Mouse (Mus musculus) stomach, embryonic 16.5 days (tissue): ENCODE measurements around the gene 4933411K16Rik. TPM values are rescaled to one million over a fixed set of nuclear protein-coding genes. Genes with fewer than 3 reads are reported as not detected.

Experiments
- ATAC-seq: fragments of 200-750 bp; cut with Nextera tagmentation; 2 replicates; pipeline ENCODE4 v1.8.0; 2017; ENCODE audit warnings: moderate number of reproducible peaks, moderate TSS enrichment; ENCODE audit not compliant: insufficient read depth, low FRiP score
- H3K27ac ChIP-seq: fragments of 300-500 bp; sonication (generic); 2 replicates; pipeline ENCODE4 v1.5.1; 2014; ENCODE audit warnings: low read length
- H3K27me3 ChIP-seq: fragments of 300-500 bp; sonication (generic); 2 replicates; pipeline ENCODE4 v1.6.1; 2014; ENCODE audit warnings: low read length, control low read depth, mixed read lengths; ENCODE audit not compliant: control insufficient read depth, insufficient read depth
- H3K36me3 ChIP-seq: fragments of 300-500 bp; sonication (generic); 2 replicates; pipeline ENCODE4 v1.6.1; 2014; ENCODE audit warnings: low read length; ENCODE audit not compliant: control insufficient read depth, insufficient read depth
- H3K4me1 ChIP-seq: fragments of 300-500 bp; sonication (generic); 2 replicates; pipeline ENCODE4 v1.6.1; 2014; ENCODE audit warnings: low read length, control low read depth, mixed read lengths; ENCODE audit not compliant: control insufficient read depth, insufficient read depth
- H3K4me2 ChIP-seq: fragments of 300-500 bp; sonication (generic); 2 replicates; pipeline ENCODE4 v1.6.1; 2014; ENCODE audit warnings: low read depth, low read length, mixed read lengths
- H3K4me3 ChIP-seq: fragments of 300-500 bp; sonication (generic); replicated peaks from 2 replicates; pipeline ENCODE4 v1.5.1; 2014; ENCODE audit warnings: mild to moderate bottlenecking, low read length
- H3K9ac ChIP-seq: fragments of 300-500 bp; sonication (generic); 2 replicates; pipeline ENCODE4 v1.6.1; 2014; ENCODE audit warnings: low read length
- H3K9me3 ChIP-seq: fragments of 300-500 bp; sonication (generic); replicated peaks from 2 replicates; pipeline ENCODE4 v1.6.1; 2016; ENCODE audit warnings: low read length, control low read depth; ENCODE audit not compliant: control insufficient read depth
- WGBS: fragments of 180-500 bp; shearing (Covaris S2); extraction: QIAGEN DNeasy Blood & Tissue Kit; methylation state at CpG from one replicate; pipeline ENCODE4 v1.1.7; 2014; 5-methylcytosine and 5-hydroxymethylcytosine counted together
- polyA plus RNA-seq: library from polyadenylated mRNA; unstranded; fragments of >200 nt; fragmentation: Nextera tagmentation; extraction: Ambion mirVana; gene quantifications from 2 replicates; pipeline ENCODE4 v1.2.1, GENCODE M21; 2015

4933411K16Rik gene
- polyA plus RNA-seq, 1 experiment from 2014 or later = not detected

DNA sequence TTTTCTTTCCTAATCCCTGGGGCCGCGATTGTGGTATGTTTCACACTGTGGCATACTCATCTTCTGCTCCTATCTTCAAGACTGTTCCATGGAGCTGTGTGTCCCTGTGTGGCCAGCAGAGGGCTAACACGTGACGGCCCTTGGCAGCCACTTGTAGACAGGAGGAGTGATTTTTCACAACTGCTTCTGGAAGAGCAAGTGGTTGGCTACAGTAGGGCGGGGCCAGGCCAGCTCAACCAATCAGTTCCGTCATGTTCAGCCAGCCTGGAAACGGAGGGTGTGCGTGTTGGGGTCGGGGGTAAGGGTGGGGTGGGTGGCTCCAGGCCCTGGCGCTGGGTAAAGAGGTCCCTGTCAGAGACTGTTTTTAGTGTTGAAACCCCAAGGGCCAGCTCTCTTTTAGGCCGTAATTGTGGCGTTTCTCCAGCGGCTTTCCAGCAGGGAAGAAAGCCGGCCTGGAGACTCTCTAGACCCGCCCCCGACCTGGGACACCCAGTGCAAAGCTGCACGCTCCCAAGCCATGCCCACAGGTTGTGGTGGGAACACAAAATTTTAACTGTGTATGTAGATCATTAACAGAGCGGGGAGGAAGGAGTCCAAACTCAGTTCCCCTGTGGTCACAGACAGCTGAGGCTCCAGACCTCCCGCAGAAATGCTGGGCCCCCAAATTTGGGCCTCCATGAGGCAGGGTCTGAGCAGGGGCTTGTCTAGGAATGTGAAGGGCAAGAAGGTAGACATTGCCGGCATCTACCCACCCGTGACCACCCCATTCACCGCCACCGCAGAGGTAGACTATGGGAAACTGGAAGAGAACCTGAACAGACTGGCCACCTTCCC lies 6.6 kb upstream of the 4933411K16Rik start, which contains the start of gene Hoga1:
Hoga1 (plus strand) TSS at position 342 of the 834 bp plus-strand sequence.
- H3K4me2 ChIP-seq = peak within 1 kb of the TSS; percentile 73
- no peaks in the 10 kb centered on the region for H3K36me3 ChIP-seq
- H3K27ac ChIP-seq = no peak within 1 kb of the TSS
- no peaks in the 10 kb centered on the region for H3K27me3 ChIP-seq
- no peaks in the 10 kb centered on the region for H3K9me3 ChIP-seq
- H3K4me1 ChIP-seq = peaks cover 8% of the 10 kb centered on the region; the same call in 1 of the 2 replicates
- peak; percentile 91 for ATAC-seq
- peak within 1 kb of the TSS; percentile 58 for H3K9ac ChIP-seq
- peak within 1 kb of the TSS; percentile 42 for H3K4me3 ChIP-seq
- 19% methylated on average over 23 of the region's 23 CpGs for WGBS

DNA sequence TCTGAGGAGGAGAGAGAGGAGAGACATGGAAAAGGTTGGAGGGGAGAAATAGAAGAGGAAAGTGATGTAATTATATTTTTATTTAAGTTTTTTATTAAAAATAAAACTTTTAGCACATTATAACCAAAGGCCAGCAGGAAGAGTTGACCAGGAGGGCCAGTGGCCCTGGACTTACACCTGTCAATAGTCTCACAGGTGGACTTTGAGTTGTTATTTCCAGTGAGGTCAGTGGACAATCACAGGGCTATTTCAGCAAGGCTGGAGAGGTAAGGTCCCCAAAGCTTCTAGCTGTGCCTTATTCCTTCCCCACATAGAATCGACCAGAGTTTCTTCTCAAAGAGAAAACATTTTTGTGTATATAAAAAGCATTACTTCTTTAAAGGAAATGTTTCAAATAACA lies 1.8 kb upstream of the 4933411K16Rik start:
- H3K27ac ChIP-seq = no peak overlapping the region
- no peak overlapping the region for H3K4me2 ChIP-seq
- no peak overlapping the region for H3K4me3 ChIP-seq
- no peaks in the 10 kb centered on the region for H3K36me3 ChIP-seq
- ATAC-seq = no peak
- no peaks in the 10 kb centered on the region for H3K9me3 ChIP-seq
- peaks cover 8% of the 10 kb centered on the region; the same call in 1 of the 2 replicates for H3K4me1 ChIP-seq
- H3K27me3 ChIP-seq = no peaks in the 10 kb centered on the region
- H3K9ac ChIP-seq = no peak overlapping the region
- WGBS = 80% methylated on average over 1 of the region's 1 CpGs

DNA sequence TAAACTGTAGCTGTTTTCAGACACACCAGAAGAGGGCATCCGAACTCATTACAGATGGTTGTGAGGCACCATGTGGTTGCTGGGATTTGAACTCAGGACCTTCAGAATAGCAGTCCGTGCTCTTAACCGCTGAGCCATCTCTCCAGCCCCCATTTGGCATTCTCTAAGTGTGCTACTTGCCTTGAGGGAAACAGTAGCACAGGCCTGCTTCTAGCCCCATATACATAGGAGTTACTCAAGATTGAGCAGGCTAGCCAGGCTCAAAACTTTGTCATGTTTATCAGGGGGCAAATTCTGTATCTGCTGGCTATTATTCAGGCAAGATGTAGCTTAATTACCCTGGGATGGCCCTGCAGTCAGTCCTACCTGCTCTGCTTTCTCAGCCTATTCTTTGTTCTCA lies 697 bp upstream of the 4933411K16Rik start:
- Histone ChIP-seq H3K27ac (no peak overlapping the region), H3K27me3 (no peaks in the 10 kb centered on the region), H3K9me3 (no peaks in the 10 kb centered on the region), H3K9ac (no peak overlapping the region), H3K4me3 (no peak overlapping the region), H3K4me2 (no peak overlapping the region), H3K4me1 (no peaks in the 10 kb centered on the region), H3K36me3 (no peaks in the 10 kb centered on the region)
- ATAC-seq = no peak
- WGBS = 86% methylated on average over 3 of the region's 3 CpGs

DNA sequence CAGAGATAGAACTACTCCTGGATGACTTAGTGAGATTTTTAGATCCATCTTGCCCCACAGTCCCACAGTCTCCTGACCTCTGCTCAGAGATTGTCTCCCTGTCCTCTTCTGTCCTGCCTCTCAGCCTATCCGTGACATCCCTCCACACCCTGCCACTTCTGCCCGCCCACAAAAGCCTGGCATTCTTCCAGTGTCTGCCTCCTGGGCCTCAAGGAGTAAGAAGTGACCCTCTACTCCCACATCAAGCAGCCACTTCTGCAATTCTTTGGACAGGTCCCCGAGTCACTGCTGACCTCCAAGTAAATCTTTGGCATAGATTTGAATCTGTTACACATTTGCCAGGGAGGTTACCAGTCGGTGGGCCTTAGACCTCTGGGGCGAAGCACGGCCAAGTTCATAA lies 2.2 kb downstream of the 4933411K16Rik start:
- Histone ChIP-seq H3K4me3 (no peak overlapping the region), H3K27ac (no peak overlapping the region), H3K9ac (no peak overlapping the region), H3K4me1 (no peaks in the 10 kb centered on the region), H3K9me3 (no peaks in the 10 kb centered on the region), H3K27me3 (no peaks in the 10 kb centered on the region), H3K4me2 (no peak overlapping the region), H3K36me3 (no peaks in the 10 kb centered on the region)
- WGBS = 73% methylated on average over 6 of the region's 6 CpGs
- no peak for ATAC-seq

DNA sequence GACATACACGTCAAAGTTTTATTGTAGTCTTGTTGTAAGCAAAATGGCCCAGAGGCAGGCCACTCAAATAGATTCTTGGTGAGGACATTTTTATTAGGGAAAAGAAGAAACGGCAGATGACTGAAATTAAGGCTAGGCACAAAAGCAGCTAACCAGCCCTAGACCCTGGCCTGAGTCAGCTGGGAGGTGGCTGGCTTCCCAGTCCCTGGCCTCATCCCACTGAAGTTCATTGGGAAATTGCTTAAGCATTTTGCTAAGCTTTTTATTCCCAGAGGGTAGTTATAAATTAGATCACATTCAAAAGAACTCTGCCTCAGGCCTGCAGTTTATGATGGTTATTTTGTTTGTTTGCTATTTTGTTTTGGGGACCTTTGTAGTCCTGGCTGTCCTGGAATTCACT lies 3.8 kb downstream of the 4933411K16Rik start:
- Histone ChIP-seq H3K4me2 (no peak overlapping the region), H3K27me3 (no peaks in the 10 kb centered on the region), H3K27ac (no peak overlapping the region), H3K4me3 (no peak overlapping the region), H3K9ac (no peak overlapping the region), H3K9me3 (no peaks in the 10 kb centered on the region), H3K36me3 (no peaks in the 10 kb centered on the region), H3K4me1 (no peaks in the 10 kb centered on the region)
- 84% methylated on average over 2 of the region's 2 CpGs for WGBS
- ATAC-seq = no peak

DNA sequence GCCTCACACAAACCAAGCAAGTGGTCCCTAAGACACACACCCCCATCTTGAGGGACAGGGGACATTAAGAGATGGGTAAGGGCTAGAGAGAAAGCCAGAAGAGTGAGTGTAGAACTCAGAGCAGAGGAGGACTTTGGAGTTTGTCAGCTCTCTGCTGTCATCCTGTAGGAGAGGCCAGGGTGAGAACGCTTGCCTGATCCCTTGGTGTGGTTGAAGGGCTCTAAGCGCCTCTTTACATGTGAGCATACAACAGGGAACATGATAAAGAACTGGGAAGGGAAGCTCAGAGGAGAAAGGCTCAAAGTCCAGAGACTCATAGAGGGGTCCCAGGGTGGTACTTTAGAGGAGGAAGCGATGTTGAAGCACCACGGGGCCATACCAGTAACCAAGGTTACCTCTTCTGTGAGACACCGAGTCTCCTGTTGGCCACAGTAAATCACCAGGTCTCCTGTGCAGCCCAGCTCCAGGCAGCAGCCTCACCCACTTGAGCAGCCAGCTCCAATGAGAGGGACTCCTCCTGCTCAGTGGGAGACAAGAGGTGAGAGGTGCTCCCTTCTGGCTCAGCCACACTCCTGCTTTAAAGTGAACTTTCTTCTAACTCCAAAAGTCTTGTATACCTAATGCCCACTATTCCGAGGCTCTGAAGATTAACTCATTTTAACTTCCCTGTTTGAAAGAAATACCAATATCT lies 4.8 kb downstream of the 4933411K16Rik start:
- Histone ChIP-seq H3K27ac (no peak overlapping the region), H3K4me2 (no peak overlapping the region), H3K36me3 (no peaks in the 10 kb centered on the region), H3K4me1 (no peaks in the 10 kb centered on the region), H3K4me3 (no peak overlapping the region), H3K9me3 (no peaks in the 10 kb centered on the region), H3K9ac (no peak overlapping the region), H3K27me3 (no peaks in the 10 kb centered on the region)
- WGBS = 68% methylated on average over 6 of the region's 6 CpGs
- no peak for ATAC-seq

DNA sequence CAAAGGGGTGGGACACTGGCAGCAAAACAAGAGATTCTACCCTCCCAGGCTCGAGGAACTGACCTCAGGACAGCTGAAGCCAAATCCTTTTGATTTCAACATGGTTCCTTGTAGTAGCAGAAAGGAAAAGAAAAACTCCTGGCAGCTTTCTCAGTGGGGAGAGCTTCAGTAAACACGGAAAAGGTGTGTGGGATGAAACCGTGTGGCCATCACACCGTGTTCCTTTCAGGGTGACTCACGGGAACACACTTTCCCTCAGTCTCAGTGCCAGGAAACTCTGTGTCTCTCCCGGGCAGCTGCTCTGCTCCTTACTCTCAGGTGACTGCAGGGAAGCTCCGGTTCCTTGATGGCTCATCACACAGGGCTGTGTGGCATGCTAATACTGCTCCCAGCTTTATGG lies 6.4 kb downstream of the 4933411K16Rik start:
- H3K27ac ChIP-seq = no peak overlapping the region
- H3K27me3 ChIP-seq = no peaks in the 10 kb centered on the region
- H3K4me2 ChIP-seq = no peak overlapping the region
- H3K9me3 ChIP-seq = no peaks in the 10 kb centered on the region
- H3K4me1 ChIP-seq = no peaks in the 10 kb centered on the region
- no peak overlapping the region for H3K9ac ChIP-seq
- WGBS = 62% methylated on average over 7 of the region's 7 CpGs
- no peaks in the 10 kb centered on the region for H3K36me3 ChIP-seq
- no peak for ATAC-seq
- no peak overlapping the region for H3K4me3 ChIP-seq

DNA sequence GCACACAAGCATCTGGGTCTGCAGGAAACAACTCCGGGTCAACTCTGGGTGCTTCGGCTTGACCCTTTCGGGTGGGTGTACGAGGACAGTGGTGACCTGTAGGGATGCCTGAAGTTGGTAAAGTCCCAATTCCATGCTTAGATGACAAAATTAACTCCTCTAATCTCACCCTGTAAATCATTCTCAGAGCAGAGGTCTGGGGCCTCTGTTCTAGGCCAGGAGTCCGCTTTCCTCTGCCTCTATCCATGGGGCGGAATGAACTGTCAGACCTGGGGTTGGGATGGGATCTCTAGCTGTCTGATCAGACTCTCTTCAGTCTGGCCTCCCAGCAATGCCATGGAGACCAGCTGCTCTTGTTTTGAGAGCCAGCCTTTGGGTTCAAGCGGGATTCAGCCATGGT lies 9.4 kb downstream of the 4933411K16Rik start:
- H3K36me3 ChIP-seq = no peaks in the 10 kb centered on the region
- 89% methylated on average over 7 of the region's 7 CpGs for WGBS
- no peak overlapping the region for H3K27ac ChIP-seq
- no peak overlapping the region for H3K9ac ChIP-seq
- H3K27me3 ChIP-seq = no peaks in the 10 kb centered on the region
- H3K4me2 ChIP-seq = no peak overlapping the region
- no peaks in the 10 kb centered on the region for H3K9me3 ChIP-seq
- H3K4me1 ChIP-seq = no peaks in the 10 kb centered on the region
- ATAC-seq = no peak
- no peak overlapping the region for H3K4me3 ChIP-seq

DNA sequence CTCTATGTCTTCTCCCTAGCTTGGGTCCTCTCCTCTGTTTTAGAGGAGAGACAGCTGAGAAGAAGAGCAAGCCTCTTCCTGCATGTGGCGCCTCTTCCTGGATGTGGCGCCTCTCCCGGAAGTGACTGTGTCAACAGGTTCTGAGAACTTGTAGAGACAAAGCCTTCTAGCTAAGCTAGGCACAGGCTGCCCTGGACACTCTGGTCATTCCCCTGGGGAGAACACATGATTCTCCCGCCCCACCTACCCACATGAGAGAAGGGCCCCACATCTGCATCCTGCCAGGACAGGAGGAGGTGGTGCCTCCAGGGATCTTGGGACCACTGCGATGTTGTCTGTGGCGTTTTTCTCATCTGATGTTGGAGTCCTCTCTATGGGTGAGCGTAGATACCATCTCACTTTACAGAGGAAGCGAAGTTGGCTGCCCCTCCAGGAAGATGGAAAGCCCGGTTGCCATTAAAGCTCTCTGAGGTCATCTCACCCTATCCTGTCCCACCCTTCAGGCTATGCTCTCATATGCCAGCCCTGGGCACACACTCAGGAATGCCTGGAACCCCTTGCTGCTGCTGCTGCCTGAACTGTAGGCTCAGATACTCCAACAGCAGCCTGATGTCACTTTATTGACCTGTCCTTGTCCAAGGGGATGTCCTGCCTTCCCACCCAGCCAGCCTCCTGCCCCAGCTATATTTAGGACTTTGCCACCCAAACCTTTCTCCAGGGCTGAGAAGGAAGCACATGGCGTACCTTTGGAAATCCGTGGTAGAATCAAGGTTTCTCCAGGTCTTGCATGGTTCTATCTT lies 16.6 kb downstream of the 4933411K16Rik start:
- 77% methylated on average over 11 of the region's 11 CpGs for WGBS
- Histone ChIP-seq H3K4me3 (no peak overlapping the region), H3K4me1 (no peaks in the 10 kb centered on the region), H3K27ac (no peak overlapping the region), H3K9me3 (no peaks in the 10 kb centered on the region), H3K4me2 (no peak overlapping the region), H3K9ac (no peak overlapping the region), H3K36me3 (no peaks in the 10 kb centered on the region), H3K27me3 (no peaks in the 10 kb centered on the region)
- no peak for ATAC-seq
